Mouse (Mus musculus) liver, embryonic 14.5 days (tissue): ENCODE data around the gene Lmod1.

Experiments
- CTCF ChIP-seq: IDR thresholded peaks from 2 replicates; pipeline ENCODE4 v1.5.1; 2016; ENCODE audit warnings: antibody characterized with exemption, low read depth, control low read depth
- EP300 ChIP-seq: IDR thresholded peaks from 2 replicates; pipeline ENCODE4 v1.6.1; 2016; ENCODE audit warnings: antibody characterized with exemption, low read depth

DNA sequence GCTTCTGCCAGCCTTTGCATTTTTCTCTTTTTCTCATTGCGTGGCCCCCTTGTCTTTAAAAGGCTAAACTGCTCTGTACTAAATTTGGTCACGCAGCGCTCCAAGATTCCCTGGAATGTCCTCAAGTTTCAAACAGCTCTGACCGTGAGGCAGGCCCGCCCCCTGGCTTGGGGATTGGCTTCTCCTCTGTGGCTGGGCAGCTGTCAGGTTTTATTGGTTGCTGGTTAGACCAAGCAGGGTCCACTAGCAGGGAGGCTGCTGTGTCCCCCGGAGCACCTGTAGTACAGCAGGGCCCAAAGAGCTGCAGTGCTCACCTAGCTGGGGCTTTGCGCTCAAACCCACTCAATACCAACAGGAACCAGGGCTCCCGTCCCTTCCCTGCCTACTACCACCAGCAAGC is at the start of gene Lmod1:
- TF ChIP-seq EP300 = no peak
- no peak for TF ChIP-seq CTCF
